Mouse (Mus musculus) lung, postnatal 0 days (tissue): Measurements from ENCODE around the gene Cobl.

ENCODE experiments used
- CTCF ChIP-seq: IDR thresholded peaks from 2 replicates; pipeline ENCODE4 v1.5.1; 2016; ENCODE audit warnings: antibody characterized with exemption, mild to moderate bottlenecking
- EP300 ChIP-seq: IDR thresholded peaks from 2 replicates; pipeline ENCODE4 v1.6.1; 2016; ENCODE audit warnings: antibody characterized with exemption, mild to moderate bottlenecking, control low read depth

DNA sequence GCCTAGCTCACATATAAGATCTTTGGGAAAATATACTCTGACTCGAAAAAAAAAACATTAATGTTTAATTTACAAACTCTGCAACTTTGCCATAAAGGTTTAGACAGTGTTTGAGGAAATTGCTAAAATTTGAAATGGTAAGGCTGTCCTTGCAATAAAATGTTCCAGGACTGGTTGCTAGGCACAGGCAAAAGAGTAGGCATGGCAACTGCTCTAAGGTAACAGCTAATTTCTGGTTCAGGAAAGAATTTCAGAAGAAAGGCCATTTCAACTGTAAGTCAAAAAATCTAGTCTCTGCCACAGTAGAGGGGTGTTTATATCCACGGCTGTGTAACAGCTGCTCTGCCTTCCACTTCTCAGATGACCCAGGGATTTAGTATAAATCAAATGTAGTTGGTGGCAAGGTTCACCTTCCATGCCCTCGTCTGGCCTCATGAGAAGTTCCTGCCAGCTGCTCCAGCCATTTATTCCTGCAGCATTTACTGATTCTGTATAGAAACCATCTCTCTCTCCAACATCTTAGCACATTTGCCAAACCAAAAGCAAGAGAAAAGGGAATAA, 113.7 kb downstream of the Cobl start:
- no peak for TF ChIP-seq CTCF
- no peak for TF ChIP-seq EP300
